Mouse (Mus musculus) limb, embryonic 14.5 days (tissue): ENCODE results near the gene Lbh. TPM values are rescaled to one million over a fixed set of nuclear protein-coding genes. Genes with fewer than 3 reads are reported as not detected.
A peak's percentile ranks its signal among the peaks of the same experiment; 100 is the strongest.

Source experiments
- ATAC-seq: fragments of 200-750 bp; cut with Nextera tagmentation; 2 replicates; pipeline ENCODE4 v1.8.0; 2017; ENCODE audit warnings: low read depth, moderate number of reproducible peaks, moderate TSS enrichment; ENCODE audit not compliant: low FRiP score
- DNase-seq: peaks from one replicate; pipeline ENCODE4 v3.0.0-alpha.2; 2015; ENCODE audit warnings: low spot score
- H3K27ac ChIP-seq: fragments of 300-500 bp; sonication (generic); replicated peaks from 2 replicates; pipeline ENCODE4 v1.5.1; 2014; ENCODE audit warnings: low read depth, mild to moderate bottlenecking, low read length, moderate library complexity, mixed read lengths
- H3K27me3 ChIP-seq: fragments of 300-500 bp; sonication (generic); 2 replicates; pipeline ENCODE4 v1.6.1; 2014; ENCODE audit warnings: low read length, mixed read lengths; ENCODE audit not compliant: control insufficient read depth, insufficient read depth
- H3K36me3 ChIP-seq: fragments of 300-500 bp; sonication (generic); 2 replicates; pipeline ENCODE4 v1.6.1; 2014; ENCODE audit warnings: mild to moderate bottlenecking, low read length, moderate library complexity, mixed read lengths; ENCODE audit not compliant: control insufficient read depth, insufficient read depth
- H3K4me1 ChIP-seq: fragments of 300-500 bp; sonication (generic); 2 replicates; pipeline ENCODE4 v1.6.1; 2014; ENCODE audit warnings: antibody characterized with exemption, low read length, mixed read lengths; ENCODE audit not compliant: control insufficient read depth, insufficient read depth
- H3K4me2 ChIP-seq: fragments of 300-500 bp; sonication (generic); replicated peaks from 2 replicates; pipeline ENCODE4 v1.6.1; 2014; ENCODE audit warnings: low read depth, mild to moderate bottlenecking, low read length, moderate library complexity; ENCODE audit not compliant: severe bottlenecking
- H3K4me3 ChIP-seq: fragments of 300-500 bp; sonication (generic); replicated peaks from 2 replicates; pipeline ENCODE4 v1.5.1; 2014; ENCODE audit warnings: low read length
- H3K9ac ChIP-seq: fragments of 300-500 bp; sonication (generic); 2 replicates; pipeline ENCODE4 v1.6.1; 2014; ENCODE audit warnings: mild to moderate bottlenecking, low read depth, low read length, moderate library complexity; ENCODE audit not compliant: severe bottlenecking
- H3K9me3 ChIP-seq: fragments of 300-500 bp; sonication (generic); 2 replicates; pipeline ENCODE4 v1.6.1; 2016; ENCODE audit warnings: low read length; ENCODE audit not compliant: control insufficient read depth
- POLR2A ChIP-seq: fragments of 200-500 bp; IDR thresholded peaks from 2 replicates; pipeline ENCODE4 v1.8.0; 2012; ENCODE audit warnings: inconsistent platforms, mild to moderate bottlenecking, moderate library complexity, borderline replicate concordance; ENCODE audit not compliant: insufficient read depth, insufficient read length; ENCODE audit errors: extremely low read depth
- WGBS: fragments of 180-500 bp; shearing (Covaris S2); extraction: QIAGEN DNeasy Blood & Tissue Kit; methylation state at CpG from one replicate; pipeline ENCODE4 v1.1.7; 2014; 5-methylcytosine and 5-hydroxymethylcytosine counted together
- polyA plus RNA-seq, 2 experiments: library from polyadenylated mRNA; depleted of rRNA in 1 of 2; stranded (reverse) in 1 of 2; unstranded in 1 of 2; fragments of >200 nt; fragmentation: Nextera tagmentation in 1 of 2; extraction: Ambion mirVana in 1 of 2; gene quantifications; 2 replicates each; pipeline versions ENCODE4 v1.2.1 to v1.2.3; 2012 to 2014

Gene Lbh
- polyA plus RNA-seq, 2 experiments = 3.9 to 55.3 TPM

DNA sequence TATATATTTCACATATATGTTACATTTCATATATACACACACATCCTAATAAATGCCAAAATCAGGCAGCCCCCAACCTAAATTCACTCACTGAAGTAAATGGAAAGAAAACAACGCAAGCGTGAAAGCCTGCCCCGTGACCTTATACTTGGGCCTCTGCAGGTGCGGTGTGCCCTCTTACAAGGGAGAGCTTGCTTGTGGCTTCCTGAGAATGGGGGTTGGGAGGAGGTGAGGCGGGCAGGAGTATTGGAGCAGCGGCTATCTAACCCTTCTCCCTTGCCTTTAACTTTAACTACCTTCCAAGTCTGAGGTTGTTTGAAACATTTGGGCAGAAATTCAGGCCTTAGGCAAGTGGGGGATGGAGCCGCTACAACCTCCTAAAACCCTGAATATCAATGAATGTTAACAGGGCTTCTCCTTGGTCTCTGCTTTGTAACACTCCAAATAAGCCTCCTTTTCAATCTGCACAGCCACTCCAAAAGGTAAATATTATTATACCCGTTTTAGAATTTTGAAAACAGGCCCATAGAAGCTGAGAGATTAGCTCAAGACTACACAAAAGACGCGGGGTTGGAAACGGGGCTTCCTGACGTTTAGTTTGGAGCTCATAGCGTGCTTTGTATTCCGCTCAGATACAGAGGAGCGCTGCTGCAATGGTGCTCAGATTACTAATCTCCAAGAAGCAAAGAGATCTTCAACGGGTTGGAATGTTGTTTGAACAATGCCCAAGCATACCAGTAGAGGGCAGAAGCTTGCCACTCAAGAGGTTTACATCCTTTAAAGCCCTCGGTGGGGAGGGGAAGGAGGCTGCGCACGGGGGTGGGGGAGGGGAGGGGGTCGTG is 28.3 kb upstream of the Lbh start:
- no peaks in the 10 kb centered on the region for H3K9me3 ChIP-seq
- no peaks in the 10 kb centered on the region for H3K4me1 ChIP-seq
- H3K36me3 ChIP-seq = no peaks in the 10 kb centered on the region
- DNase-seq = peak; percentile 85
- no peak overlapping the region for H3K27ac ChIP-seq
- no peak for TF ChIP-seq POLR2A
- H3K4me2 ChIP-seq = no peak overlapping the region
- H3K27me3 ChIP-seq = no peaks in the 10 kb centered on the region
- no peak overlapping the region for H3K9ac ChIP-seq
- WGBS = 16% methylated on average over 20 of the region's 20 CpGs
- ATAC-seq = peak; percentile 37; the same call in 1 of the 2 replicates
- no peak overlapping the region for H3K4me3 ChIP-seq

DNA sequence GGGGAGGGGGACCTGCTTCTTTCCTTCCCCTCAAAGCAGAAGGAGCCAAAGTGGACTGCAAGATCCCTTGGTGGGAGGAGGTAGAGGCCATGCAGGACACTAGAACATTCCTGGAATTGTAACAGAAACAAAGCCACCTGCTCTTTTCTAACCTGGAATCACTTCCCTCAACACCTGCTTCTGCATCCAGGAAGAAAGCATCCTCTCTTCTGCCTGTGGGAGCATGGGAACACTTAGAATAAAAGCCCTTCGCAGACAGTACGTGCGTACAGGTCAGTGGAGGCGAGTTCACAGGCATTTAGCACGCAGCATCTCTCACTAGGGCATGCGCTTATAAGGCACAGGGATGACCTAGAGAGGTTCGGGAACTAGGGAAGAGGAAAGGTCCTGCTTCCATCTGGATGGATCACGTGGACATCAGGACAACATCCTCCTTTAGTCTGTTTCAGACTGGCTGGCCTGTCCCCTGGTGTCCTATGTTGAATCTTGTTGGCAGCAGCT is 27.7 kb upstream of the Lbh start:
- DNase-seq (no peak), ATAC-seq (0 out of 2 replicates have a peak, but pooled peaks have one; percentile 23)
- no peak overlapping the region for H3K4me2 ChIP-seq
- no peaks in the 10 kb centered on the region for H3K27me3 ChIP-seq
- H3K27ac ChIP-seq = no peak overlapping the region
- 73% methylated on average over 8 of the region's 8 CpGs for WGBS
- H3K4me3 ChIP-seq = no peak overlapping the region
- no peak for TF ChIP-seq POLR2A
- H3K4me1 ChIP-seq = no peaks in the 10 kb centered on the region
- no peaks in the 10 kb centered on the region for H3K36me3 ChIP-seq
- no peak overlapping the region for H3K9ac ChIP-seq
- no peaks in the 10 kb centered on the region for H3K9me3 ChIP-seq

DNA sequence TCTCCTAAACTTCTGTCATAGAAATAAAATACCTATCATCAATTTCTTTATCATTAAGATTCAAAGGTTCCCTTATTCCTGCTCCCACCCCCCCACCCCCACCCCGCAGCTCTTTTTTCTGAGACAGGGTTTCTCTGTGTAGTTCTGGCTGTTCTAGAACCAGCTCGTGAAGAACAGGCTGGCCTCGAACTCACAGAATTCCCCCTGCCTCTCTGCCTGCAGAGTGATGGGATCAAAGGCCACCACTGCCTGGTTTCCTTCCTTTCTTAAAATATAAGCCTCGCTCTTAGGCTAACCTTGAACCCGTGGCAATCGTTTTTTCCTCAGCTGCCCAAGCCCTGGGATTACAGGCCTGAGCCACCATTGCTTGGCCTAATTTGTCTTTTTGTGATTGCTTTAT is 26.5 kb upstream of the Lbh start:
- H3K4me2 ChIP-seq = no peak overlapping the region
- H3K9me3 ChIP-seq = no peaks in the 10 kb centered on the region
- H3K36me3 ChIP-seq = no peaks in the 10 kb centered on the region
- no peaks in the 10 kb centered on the region for H3K4me1 ChIP-seq
- DNase-seq = no peak
- no peak overlapping the region for H3K27ac ChIP-seq
- H3K4me3 ChIP-seq = no peak overlapping the region
- no peak for TF ChIP-seq POLR2A
- 96% methylated on average over 6 of the region's 6 CpGs for WGBS
- no peak for ATAC-seq
- no peaks in the 10 kb centered on the region for H3K27me3 ChIP-seq
- H3K9ac ChIP-seq = no peak overlapping the region

GRCm38 (mm10) chr17:72895506-72895905 is 22.6 kb upstream of the Lbh start:
- Histone ChIP-seq H3K9ac (no peak overlapping the region), H3K27ac (no peak overlapping the region), H3K9me3 (no peaks in the 10 kb centered on the region), H3K4me1 (no peaks in the 10 kb centered on the region), H3K36me3 (no peaks in the 10 kb centered on the region), H3K4me2 (no peak overlapping the region), H3K4me3 (no peak overlapping the region), H3K27me3 (no peaks in the 10 kb centered on the region)
- WGBS = 94% methylated on average over 3 of the region's 3 CpGs
- DNase-seq (no peak), ATAC-seq (no peak)
- TF ChIP-seq POLR2A = no peak

DNA sequence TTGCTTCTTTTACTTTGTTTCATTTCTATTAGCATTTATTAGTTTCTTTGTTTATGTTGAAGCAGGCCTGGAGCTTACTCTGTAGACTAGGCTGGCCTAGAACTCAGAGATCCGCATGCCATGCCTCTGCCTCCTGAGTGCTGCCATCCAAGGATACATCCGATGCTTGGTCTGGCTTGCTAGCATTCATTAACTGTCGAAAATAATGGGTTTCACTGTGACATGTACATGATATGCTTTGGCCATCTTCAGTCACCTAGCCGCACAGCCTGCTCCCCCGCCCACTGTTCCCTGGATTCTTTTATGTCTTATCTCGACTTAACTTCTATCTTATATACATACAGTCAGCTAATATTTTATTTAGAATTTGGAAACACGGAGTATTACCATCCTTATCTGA is 21.0 kb upstream of the Lbh start:
- DNase-seq (no peak), ATAC-seq (no peak)
- Histone ChIP-seq H3K4me3 (no peak overlapping the region), H3K27me3 (no peaks in the 10 kb centered on the region), H3K4me1 (no peaks in the 10 kb centered on the region), H3K9ac (no peak overlapping the region), H3K36me3 (no peaks in the 10 kb centered on the region), H3K27ac (no peak overlapping the region), H3K4me2 (no peak overlapping the region), H3K9me3 (no peaks in the 10 kb centered on the region)
- 86% methylated on average over 7 of the region's 7 CpGs for WGBS
- TF ChIP-seq POLR2A = no peak
